Mouse (Mus musculus) neural tube, embryonic 12.5 days (tissue): ENCODE measurements around the gene Cdiptos. TPM values are rescaled to one million over a fixed set of nuclear protein-coding genes. Genes with fewer than 3 reads are reported as not detected.

ENCODE experiments used
- ATAC-seq: fragments of 200-750 bp; cut with Nextera tagmentation; 2 replicates; pipeline ENCODE4 v1.8.0; 2017; ENCODE audit warnings: low read depth, mild to moderate bottlenecking, moderate TSS enrichment, moderate library complexity; ENCODE audit not compliant: low FRiP score
- H3K27ac ChIP-seq: fragments of 300-500 bp; sonication (generic); 2 replicates; pipeline ENCODE4 v1.5.1; 2016
- H3K27me3 ChIP-seq: fragments of 300-500 bp; sonication (generic); replicated peaks from 2 replicates; pipeline ENCODE4 v1.6.1; 2016; ENCODE audit warnings: mild to moderate bottlenecking
- H3K36me3 ChIP-seq: fragments of 300-500 bp; sonication (generic); 2 replicates; pipeline ENCODE4 v1.6.1; 2016; ENCODE audit warnings: mild to moderate bottlenecking
- H3K4me1 ChIP-seq: fragments of 300-500 bp; sonication (generic); 2 replicates; pipeline ENCODE4 v1.6.1; 2016
- H3K4me2 ChIP-seq: fragments of 300-500 bp; sonication (generic); replicated peaks from 2 replicates; pipeline ENCODE4 v1.6.1; 2016; ENCODE audit warnings: mild to moderate bottlenecking
- H3K4me3 ChIP-seq: fragments of 300-500 bp; sonication (generic); 2 replicates; pipeline ENCODE4 v1.5.1; 2016
- H3K9ac ChIP-seq: fragments of 300-500 bp; sonication (generic); 2 replicates; pipeline ENCODE4 v1.6.1; 2016; ENCODE audit warnings: mild to moderate bottlenecking
- H3K9me3 ChIP-seq: fragments of 300-500 bp; sonication (generic); 2 replicates; pipeline ENCODE4 v1.6.1; 2016; ENCODE audit warnings: mild to moderate bottlenecking
- WGBS: fragments of 180-500 bp; shearing (Covaris S2); methylation state at CpG from one replicate; pipeline ENCODE4 v1.1.7; 2016; 5-methylcytosine and 5-hydroxymethylcytosine counted together
- polyA plus RNA-seq: library from polyadenylated mRNA; unstranded; fragments of >200 nt; fragmentation: Nextera tagmentation; extraction: Ambion mirVana; gene quantifications from 2 replicates; pipeline ENCODE4 v1.2.1, GENCODE M21; 2016

Cdiptos gene
- polyA plus RNA-seq, 1 experiment from 2014 or later, result 1.4 TPM

- Histone ChIP-seq H3K36me3 (peaks cover 16% of the 10 kb centered on the region; the same call in 1 of the 2 replicates), H3K9me3 (no peaks in the 10 kb centered on the region), H3K9ac (no peak overlapping the region), H3K4me3 (no peak overlapping the region), H3K4me1 (no peaks in the 10 kb centered on the region), H3K4me2 (no peak overlapping the region), H3K27ac (no peak overlapping the region), H3K27me3 (peaks cover 19% of the 10 kb centered on the region)
- WGBS, result 87% methylated on average over 4 of the region's 4 CpGs
- no peak for ATAC-seq
These were observed 13.9 kb downstream of the Cdiptos start for GRCm38 (mm10) chr7:126961965-126962364.

- no peak overlapping the region for H3K4me2 ChIP-seq
- H3K4me1 ChIP-seq, result no peaks in the 10 kb centered on the region
- no peak overlapping the region for H3K27ac ChIP-seq
- H3K27me3 ChIP-seq, result peaks cover 19% of the 10 kb centered on the region
- no peaks in the 10 kb centered on the region for H3K9me3 ChIP-seq
- peaks cover 9% of the 10 kb centered on the region; the same call in 1 of the 2 replicates for H3K36me3 ChIP-seq
- no peak overlapping the region for H3K9ac ChIP-seq
- no peak overlapping the region for H3K4me3 ChIP-seq
- 81% methylated on average over 5 of the region's 5 CpGs for WGBS
- ATAC-seq, result no peak
These were observed 14.8 kb downstream of the Cdiptos start for GRCm38 (mm10) chr7:126961095-126961494.

DNA sequence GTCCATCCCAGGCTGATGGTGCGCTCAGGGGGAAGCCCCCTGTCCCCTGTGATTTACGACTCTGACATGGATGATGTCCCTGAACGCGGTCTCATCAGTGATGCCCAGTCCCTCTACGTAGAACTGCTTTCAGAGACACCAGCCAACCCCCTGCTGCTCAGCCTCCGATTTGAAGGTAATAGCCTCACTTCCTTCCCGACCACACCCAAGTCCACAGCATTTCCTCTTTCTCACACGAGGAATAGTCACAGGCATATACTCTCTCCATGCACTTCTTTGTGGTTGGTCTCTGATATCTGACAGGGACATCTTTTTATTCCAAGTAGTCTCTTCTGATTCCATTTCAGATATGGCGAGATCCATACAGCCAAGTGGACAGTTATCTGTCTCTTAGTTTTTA is 16.1 kb downstream of the Cdiptos start:
- H3K27me3 ChIP-seq, result peaks cover 19% of the 10 kb centered on the region
- H3K36me3 ChIP-seq, result peaks cover 7% of the 10 kb centered on the region; the same call in 1 of the 2 replicates
- ATAC-seq, result no peak
- no peaks in the 10 kb centered on the region for H3K9me3 ChIP-seq
- no peak overlapping the region for H3K27ac ChIP-seq
- no peak overlapping the region for H3K4me3 ChIP-seq
- no peaks in the 10 kb centered on the region for H3K4me1 ChIP-seq
- no peak overlapping the region for H3K4me2 ChIP-seq
- no peak overlapping the region for H3K9ac ChIP-seq
- WGBS, result 57% methylated on average over 9 of the region's 9 CpGs

- H3K4me3 ChIP-seq, result no peak overlapping the region
- H3K4me1 ChIP-seq, result peaks cover 11% of the 10 kb centered on the region
- H3K9me3 ChIP-seq, result no peaks in the 10 kb centered on the region
- ATAC-seq, result no peak
- H3K27ac ChIP-seq, result no peak overlapping the region
- 74% methylated on average over 3 of the region's 3 CpGs for WGBS
- H3K9ac ChIP-seq, result no peak overlapping the region
- peaks cover 3% of the 10 kb centered on the region; the same call in 1 of the 2 replicates for H3K36me3 ChIP-seq
- no peak overlapping the region for H3K4me2 ChIP-seq
- peaks cover 15% of the 10 kb centered on the region for H3K27me3 ChIP-seq
These were observed 20.8 kb downstream of the Cdiptos start for GRCm38 (mm10) chr7:126955125-126955524.

GRCm38 (mm10) chr7:126952646-126953045 is 23.3 kb downstream of the Cdiptos start:
- H3K27me3 ChIP-seq, result peaks cover 17% of the 10 kb centered on the region
- peaks cover 3% of the 10 kb centered on the region; the same call in 1 of the 2 replicates for H3K36me3 ChIP-seq
- H3K9me3 ChIP-seq, result no peaks in the 10 kb centered on the region
- peak overlapping the region; percentile 50 for H3K4me3 ChIP-seq
- ATAC-seq, result no peak
- H3K27ac ChIP-seq, result no peak overlapping the region
- H3K4me2 ChIP-seq, result peak overlapping the region; percentile 98
- H3K9ac ChIP-seq, result peak overlapping the region; percentile 67; the same call in 1 of the 2 replicates
- H3K4me1 ChIP-seq, result peaks cover 25% of the 10 kb centered on the region
- WGBS, result 0% methylated on average over 5 of the region's 8 CpGs

- H3K4me1 ChIP-seq, result peaks cover 25% of the 10 kb centered on the region
These were observed 24.2 kb downstream of the Cdiptos start for GRCm38 (mm10) chr7:126951741-126952140.

DNA sequence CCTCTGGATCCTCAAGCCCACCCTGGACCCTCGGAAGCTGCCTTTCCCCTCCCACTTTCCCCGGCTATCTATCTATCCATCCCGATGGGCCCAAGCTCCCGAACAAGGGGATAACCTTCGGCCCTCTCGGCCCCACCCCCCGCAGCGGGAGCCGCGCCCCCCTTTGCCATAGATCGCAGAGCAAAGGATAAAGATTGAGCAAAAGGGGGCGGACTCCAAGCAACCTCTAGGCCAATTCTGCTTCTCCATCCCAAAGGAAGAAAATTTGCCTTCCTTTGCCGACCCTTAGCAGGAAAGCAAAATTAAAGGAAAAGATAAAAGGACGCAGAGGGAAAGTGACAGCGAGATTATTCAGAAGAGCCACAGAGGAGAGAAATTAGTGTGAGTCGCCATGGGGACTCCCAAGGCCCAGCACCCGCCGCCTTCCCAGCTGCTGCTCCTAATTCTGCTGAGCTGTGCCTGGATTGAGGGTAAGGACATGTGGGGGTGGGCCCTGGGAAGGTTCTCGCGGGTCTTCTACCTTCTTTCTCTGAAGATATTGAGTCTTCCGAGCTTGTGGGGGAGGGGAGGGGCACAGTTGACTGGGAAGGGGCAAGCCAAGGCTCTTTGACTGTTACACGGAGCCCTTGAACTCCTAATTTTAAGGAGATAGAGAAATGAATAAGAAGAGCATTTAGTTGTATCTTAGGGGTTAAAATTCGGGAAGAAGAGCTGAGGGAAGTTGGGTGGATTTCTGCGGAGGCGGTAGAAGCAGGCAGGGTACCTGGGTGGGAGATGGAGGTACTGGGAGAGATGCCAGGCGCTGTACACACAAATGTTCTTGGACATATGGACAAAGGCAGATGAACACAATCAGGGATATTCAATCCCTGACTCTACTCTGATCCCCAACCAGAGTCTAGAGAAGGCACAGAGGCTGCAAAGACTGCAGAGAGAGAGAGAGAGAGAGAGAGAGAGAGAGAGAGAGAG is 25.0 kb downstream of the Cdiptos start:
- H3K9me3 ChIP-seq, result no peaks in the 10 kb centered on the region
- WGBS, result 7% methylated on average over 26 of the region's 26 CpGs
- H3K9ac ChIP-seq, result peak overlapping the region; percentile 67
- H3K4me2 ChIP-seq, result peak overlapping the region; percentile 98
- H3K36me3 ChIP-seq, result peaks cover 3% of the 10 kb centered on the region; the same call in 1 of the 2 replicates
- peaks cover 17% of the 10 kb centered on the region for H3K27me3 ChIP-seq
- ATAC-seq, result 0 out of 2 replicates have a peak, but pooled peaks have one; percentile 2
- peak overlapping the region; percentile 74; the same call in 1 of the 2 replicates for H3K27ac ChIP-seq
- peaks cover 25% of the 10 kb centered on the region for H3K4me1 ChIP-seq
- peak overlapping the region; percentile 50 for H3K4me3 ChIP-seq

More at GRCm38 (mm10) chr7:126951741-126952140, 24.2 kb downstream of the Cdiptos start:
- H3K9me3 ChIP-seq, result no peaks in the 10 kb centered on the region
- H3K9ac ChIP-seq, result peak overlapping the region; percentile 67
- H3K27me3 ChIP-seq, result peaks cover 17% of the 10 kb centered on the region
- peak overlapping the region; percentile 98 for H3K4me2 ChIP-seq
- 21% methylated on average over 4 of the region's 4 CpGs for WGBS
- H3K27ac ChIP-seq, result peak overlapping the region; percentile 3; the same call in 1 of the 2 replicates
- no peaks in the 10 kb centered on the region; the same call in 1 of the 2 replicates for H3K36me3 ChIP-seq
- H3K4me3 ChIP-seq, result peak overlapping the region; percentile 50
- ATAC-seq, result no peak

GRCm38 (mm10) chr7:126949793-126950646 is 25.9 kb downstream of the Cdiptos start, which contains the start of gene Sez6l2:
Sez6l2 (plus strand) TSS chr7:126950563.
- WGBS, result under 1% methylated on average over 42 of the region's 42 CpGs
- peak; percentile 83 for ATAC-seq
- H3K9ac ChIP-seq, result peak within 1 kb of the TSS; percentile 67

DNA sequence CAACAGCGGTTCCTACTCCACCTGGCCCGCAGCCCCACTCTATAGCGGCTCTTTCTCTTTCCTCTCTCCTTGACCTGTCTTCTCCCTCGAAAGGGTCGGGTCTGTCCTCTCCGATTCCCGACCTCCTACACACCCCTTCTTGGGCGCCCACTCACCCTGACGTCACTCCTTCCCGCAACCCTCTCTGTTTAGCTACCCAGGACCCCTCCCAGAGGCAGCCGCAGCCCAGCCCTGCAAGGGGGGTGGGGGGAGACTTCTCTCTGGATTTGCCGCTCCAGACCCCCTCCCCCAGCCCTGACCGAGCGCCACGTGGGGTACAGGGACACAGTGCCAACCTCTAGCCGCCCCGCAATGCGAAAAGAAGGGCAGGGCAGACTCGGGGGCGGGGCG is 26.5 kb downstream of the Cdiptos start, which contains the start of gene Asphd1:
Gene Asphd1, minus strand, starts transcription at position 180 of the 390 bp plus-strand sequence.
- H3K9me3 ChIP-seq, result no peaks in the 10 kb centered on the region
- under 1% methylated on average over 21 of the region's 21 CpGs for WGBS
- peak within 1 kb of the TSS; percentile 98 for H3K4me2 ChIP-seq
- peaks cover 14% of the 10 kb centered on the region for H3K36me3 ChIP-seq
- peaks cover 17% of the 10 kb centered on the region for H3K27me3 ChIP-seq
- peak within 1 kb of the TSS; percentile 50 for H3K4me3 ChIP-seq
- peak within 1 kb of the TSS; percentile 67 for H3K9ac ChIP-seq
- H3K27ac ChIP-seq, result peak within 1 kb of the TSS; percentile 74
- H3K4me1 ChIP-seq, result peaks cover 25% of the 10 kb centered on the region
- peak; percentile 73 for ATAC-seq

More at GRCm38 (mm10) chr7:126949793-126950646, 25.9 kb downstream of the Cdiptos start, which contains the start of gene Sez6l2:
- H3K4me3 ChIP-seq, result peak within 1 kb of the TSS; percentile 50
- peaks cover 25% of the 10 kb centered on the region for H3K4me1 ChIP-seq
- peak within 1 kb of the TSS; percentile 98 for H3K4me2 ChIP-seq
- peaks cover 17% of the 10 kb centered on the region for H3K27me3 ChIP-seq
- peaks cover 9% of the 10 kb centered on the region for H3K36me3 ChIP-seq
- no peaks in the 10 kb centered on the region for H3K9me3 ChIP-seq
- H3K27ac ChIP-seq, result peak within 1 kb of the TSS; percentile 74

DNA sequence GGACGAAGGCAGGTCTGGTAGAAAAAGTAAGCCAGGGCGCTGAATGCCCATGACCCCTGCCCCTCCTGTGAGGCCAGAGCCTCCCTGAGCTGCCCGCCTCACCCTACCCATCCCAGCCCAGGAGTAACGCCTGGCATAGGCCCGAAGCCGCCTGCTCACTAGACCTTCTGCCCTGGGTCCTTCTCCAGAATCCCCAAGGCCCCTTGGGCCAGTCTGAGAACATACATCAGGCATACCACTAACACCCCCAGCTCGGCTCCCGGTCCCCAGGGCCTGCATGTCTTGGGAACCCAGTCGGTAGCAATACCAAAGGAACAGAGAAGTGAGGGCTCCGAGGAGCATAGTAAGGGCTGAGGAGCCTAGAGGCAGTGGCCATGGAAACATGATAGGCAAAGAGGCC is 27.3 kb downstream of the Cdiptos start:
- peak overlapping the region; percentile 74; the same call in 1 of the 2 replicates for H3K27ac ChIP-seq
- WGBS, result 76% methylated on average over 9 of the region's 10 CpGs
- H3K27me3 ChIP-seq, result peaks cover 17% of the 10 kb centered on the region
- peak overlapping the region; percentile 98 for H3K4me2 ChIP-seq
- ATAC-seq, result no peak
- H3K4me1 ChIP-seq, result peaks cover 25% of the 10 kb centered on the region
- H3K9me3 ChIP-seq, result no peaks in the 10 kb centered on the region
- 0 out of 2 replicates have a peak overlapping the region, but pooled peaks have one; percentile 67 for H3K9ac ChIP-seq
- H3K4me3 ChIP-seq, result peak overlapping the region; percentile 50; the same call in 1 of the 2 replicates
- H3K36me3 ChIP-seq, result peaks cover 18% of the 10 kb centered on the region

DNA sequence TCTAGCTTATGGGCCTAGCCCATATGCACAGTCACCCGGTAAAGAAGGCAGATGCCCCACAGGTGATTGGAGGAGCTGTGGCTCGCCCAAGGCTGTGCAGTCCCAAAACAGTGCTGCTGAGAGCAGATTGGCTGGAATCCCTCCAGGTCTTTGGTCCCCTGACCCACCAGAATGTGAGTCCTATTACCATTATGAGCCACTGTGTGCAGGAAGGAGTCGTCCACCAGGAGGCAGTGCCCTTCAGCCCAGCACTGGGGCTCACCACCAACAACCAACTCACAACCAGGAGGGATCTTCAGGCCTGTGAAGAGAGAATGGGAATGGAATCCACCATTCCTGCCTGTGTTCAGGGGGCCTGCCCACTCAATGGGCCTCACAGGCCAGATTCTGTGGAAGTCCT is 29.4 kb downstream of the Cdiptos start:
- H3K36me3 ChIP-seq, result peaks cover 32% of the 10 kb centered on the region
- ATAC-seq, result no peak

More for the DNA sequence above, 29.4 kb downstream of the Cdiptos start:
- Histone ChIP-seq H3K9me3 (no peaks in the 10 kb centered on the region), H3K4me3 (no peak overlapping the region), H3K27me3 (peaks cover 16% of the 10 kb centered on the region), H3K9ac (no peak overlapping the region), H3K27ac (no peak overlapping the region), H3K4me1 (peaks cover 15% of the 10 kb centered on the region), H3K4me2 (no peak overlapping the region)
- 58% methylated on average over 3 of the region's 3 CpGs for WGBS
